Mouse (Mus musculus): ENCODE measurements around the gene Gtse1.

Gtse1 gene

DNA sequence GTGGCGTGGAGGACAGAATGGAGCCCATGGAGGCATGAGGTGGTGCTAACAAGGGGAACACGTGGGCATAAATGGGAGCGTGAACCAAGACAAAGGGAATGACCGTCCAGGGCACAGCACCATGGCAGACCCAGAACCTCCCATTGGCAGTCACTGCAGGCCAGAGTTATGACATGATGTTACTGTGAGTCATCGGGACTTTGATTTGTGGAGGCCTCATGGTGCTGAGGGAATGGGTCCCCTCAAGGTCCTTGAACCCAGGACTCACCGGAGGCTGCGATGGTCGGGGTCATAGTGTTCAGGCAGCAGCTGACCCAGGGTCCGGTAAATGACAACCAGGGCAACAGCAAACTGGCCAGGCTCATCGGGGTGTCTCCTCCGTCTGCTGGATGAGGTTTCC, 62.3 kb downstream of the Gtse1 start:
- DNase-seq (ENCODE audit: low spot score in 2 of 2) = no peak

Data from spleen, postnatal 36 days (tissue).